Mouse (Mus musculus) midbrain, embryonic 11.5 days (tissue): Measurements from ENCODE around the gene Gm6685. TPM values are rescaled to one million over a fixed set of nuclear protein-coding genes. Genes with fewer than 3 reads are reported as not detected.
"Not testable (repeated sequence)": the region's sequence is repeated elsewhere in the genome, so short reads cannot be mapped to it uniquely, and the experiment has no call there.

Source experiments
- ATAC-seq: fragments of 200-750 bp; cut with Nextera tagmentation; 2 replicates; pipeline ENCODE4 v1.8.0; 2017; ENCODE audit warnings: moderate TSS enrichment, moderate library complexity; ENCODE audit not compliant: low FRiP score
- DNase-seq: peaks from one replicate; pipeline ENCODE4 v3.0.0; 2015; ENCODE audit warnings: low spot score; ENCODE audit errors: missing footprints
- H3K27ac ChIP-seq: fragments of 300-500 bp; sonication (generic); 2 replicates; pipeline ENCODE4 v1.5.1; 2014; ENCODE audit warnings: low read depth, low read length
- H3K27me3 ChIP-seq: fragments of 300-500 bp; sonication (generic); 2 replicates; pipeline ENCODE4 v1.6.1; 2014; ENCODE audit warnings: mild to moderate bottlenecking, low read length, moderate library complexity, mixed read lengths; ENCODE audit not compliant: control insufficient read depth, insufficient read depth
- H3K36me3 ChIP-seq: fragments of 300-500 bp; sonication (generic); 2 replicates; pipeline ENCODE4 v1.6.1; 2014; ENCODE audit warnings: mild to moderate bottlenecking, low read length, moderate library complexity, mixed read lengths; ENCODE audit not compliant: control insufficient read depth, insufficient read depth
- H3K4me1 ChIP-seq: fragments of 300-500 bp; sonication (generic); 2 replicates; pipeline ENCODE4 v1.6.1; 2014; ENCODE audit warnings: low read length; ENCODE audit not compliant: control insufficient read depth, insufficient read depth
- H3K4me2 ChIP-seq: fragments of 300-500 bp; sonication (generic); 2 replicates; pipeline ENCODE4 v1.6.1; 2014; ENCODE audit warnings: mild to moderate bottlenecking, moderate library complexity
- H3K4me3 ChIP-seq: fragments of 300-500 bp; sonication (generic); 2 replicates; pipeline ENCODE4 v1.5.1; 2014; ENCODE audit warnings: low read depth, low read length
- H3K9ac ChIP-seq: fragments of 300-500 bp; sonication (generic); 2 replicates; pipeline ENCODE4 v1.6.1; 2014; ENCODE audit warnings: low read length
- H3K9me3 ChIP-seq: fragments of 300-500 bp; sonication (generic); 2 replicates; pipeline ENCODE4 v1.6.1; 2016; ENCODE audit warnings: low read length; ENCODE audit not compliant: control insufficient read depth
- WGBS: fragments of 180-500 bp; shearing (Covaris S2); extraction: QIAGEN DNeasy Blood & Tissue Kit; methylation state at CpG from one replicate; pipeline ENCODE4 v1.1.7; 2014; 5-methylcytosine and 5-hydroxymethylcytosine counted together
- polyA plus RNA-seq: library from polyadenylated mRNA; unstranded; fragments of >200 nt; fragmentation: Nextera tagmentation; extraction: Ambion mirVana; gene quantifications from 2 replicates; pipeline ENCODE4 v1.2.1, GENCODE M21; 2014

Gm6685 gene
- polyA plus RNA-seq = 0.23 TPM in 1 of 2 replicates, not detected in the other

DNA sequence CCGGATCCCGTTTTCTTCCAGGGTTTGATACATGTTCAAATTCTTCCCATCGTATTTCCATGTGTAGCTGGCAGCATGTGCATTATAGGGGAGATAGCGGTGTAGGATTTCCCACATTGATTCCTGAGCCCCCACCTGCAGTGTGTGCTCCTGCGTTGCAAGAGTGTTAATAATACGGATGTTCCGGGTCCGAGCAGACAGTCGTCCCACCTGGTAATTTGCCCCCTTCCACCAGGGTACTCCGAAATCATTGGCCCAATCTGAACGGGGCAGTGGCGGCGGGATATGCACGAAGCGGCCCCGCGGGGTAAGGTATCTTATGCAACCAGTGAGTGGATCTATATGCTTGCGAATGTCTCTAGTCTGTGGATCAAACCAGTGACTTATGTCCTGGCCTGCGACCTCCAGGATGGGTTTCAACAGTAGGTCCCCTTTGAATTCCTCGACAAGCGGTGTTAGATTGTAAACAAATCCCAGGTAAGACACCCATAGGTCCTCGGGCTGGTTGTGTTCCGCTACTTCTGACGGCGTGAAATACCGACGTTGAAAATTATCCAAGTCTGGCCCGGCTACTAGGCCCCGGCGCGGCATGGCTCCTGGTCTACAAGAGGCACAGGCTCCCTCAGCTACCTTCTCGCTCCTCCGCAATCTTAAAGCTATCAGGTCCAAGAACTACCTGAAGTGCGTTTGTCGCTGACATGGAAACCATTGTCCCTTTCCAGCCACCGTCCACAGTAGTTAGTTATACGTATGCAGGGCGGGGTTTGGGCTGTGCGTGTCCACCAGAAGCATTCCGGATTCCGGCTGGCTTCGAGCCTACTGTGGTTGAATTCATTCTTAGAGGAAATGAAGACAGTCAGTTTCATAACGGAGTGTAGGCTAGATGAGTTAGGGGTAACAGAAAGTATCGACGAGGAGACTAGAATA, at the start of gene Gm6685:
Gene Gm6685 (minus strand): TSS at position 644 of the 927 bp plus-strand sequence.
- ATAC-seq, H3K9me3 ChIP-seq: not testable (repeated sequence)
- whole genome bisulfite sequencing = 94% methylated on average over 41 of the region's 45 CpGs

GRCm38 (mm10) chr11:28375891-28376290, 36.2 kb upstream of the Gm6685 start:
- no peak overlapping the region for H3K9ac ChIP-seq
- no peaks in the 10 kb centered on the region for H3K27me3 ChIP-seq
- no peak overlapping the region for H3K4me2 ChIP-seq
- H3K36me3 ChIP-seq = no peaks in the 10 kb centered on the region
- no peak overlapping the region for H3K27ac ChIP-seq
- H3K4me3 ChIP-seq = no peak overlapping the region
- DNase-seq = no peak
- no peaks in the 10 kb centered on the region for H3K4me1 ChIP-seq
- H3K9me3 ChIP-seq = no peaks in the 10 kb centered on the region
- ATAC-seq = no peak

More for the DNA sequence above, at the start of gene Gm6685:
- H3K4me1 ChIP-seq, H3K27ac ChIP-seq, H3K4me3 ChIP-seq, H3K9ac ChIP-seq, H3K36me3 ChIP-seq, DNase-seq, H3K4me2 ChIP-seq, H3K27me3 ChIP-seq: not testable (repeated sequence)

GRCm38 (mm10) chr11:28374636-28375035, 35.0 kb upstream of the Gm6685 start:
- no peak overlapping the region for H3K4me2 ChIP-seq
- no peak overlapping the region for H3K9ac ChIP-seq
- DNase-seq (no peak), ATAC-seq (no peak)
- H3K27me3 ChIP-seq = no peaks in the 10 kb centered on the region
- no peaks in the 10 kb centered on the region for H3K36me3 ChIP-seq
- H3K9me3 ChIP-seq = no peaks in the 10 kb centered on the region
- H3K27ac ChIP-seq = no peak overlapping the region
- no peak overlapping the region for H3K4me3 ChIP-seq
- no peaks in the 10 kb centered on the region for H3K4me1 ChIP-seq

DNA sequence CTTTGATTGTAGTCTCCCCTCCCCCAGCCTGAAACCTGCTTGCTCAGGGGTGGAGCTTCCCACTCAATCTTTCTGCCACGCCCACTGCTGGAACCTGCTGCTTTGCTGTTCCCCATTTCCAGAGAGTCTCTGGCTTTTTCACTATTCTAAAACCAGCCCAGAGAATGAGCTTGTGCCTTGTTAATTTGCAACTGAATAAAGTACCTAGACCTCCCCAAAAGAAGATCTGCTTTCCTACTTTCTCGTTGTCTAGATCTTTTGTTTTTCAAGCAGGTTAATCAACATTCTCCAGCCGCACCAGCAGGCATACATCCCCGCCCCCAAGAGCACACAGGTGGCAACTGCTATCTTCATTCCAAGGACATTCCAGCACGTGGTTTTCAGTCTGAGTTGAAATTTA, 31.7 kb upstream of the Gm6685 start:
- not testable (repeated sequence) for H3K27me3 ChIP-seq, DNase-seq, ATAC-seq, H3K4me3 ChIP-seq, H3K9me3 ChIP-seq, H3K4me1 ChIP-seq, H3K36me3 ChIP-seq, H3K4me2 ChIP-seq, H3K9ac ChIP-seq, H3K27ac ChIP-seq
- WGBS = 71% methylated on average over 5 of the region's 5 CpGs

DNA sequence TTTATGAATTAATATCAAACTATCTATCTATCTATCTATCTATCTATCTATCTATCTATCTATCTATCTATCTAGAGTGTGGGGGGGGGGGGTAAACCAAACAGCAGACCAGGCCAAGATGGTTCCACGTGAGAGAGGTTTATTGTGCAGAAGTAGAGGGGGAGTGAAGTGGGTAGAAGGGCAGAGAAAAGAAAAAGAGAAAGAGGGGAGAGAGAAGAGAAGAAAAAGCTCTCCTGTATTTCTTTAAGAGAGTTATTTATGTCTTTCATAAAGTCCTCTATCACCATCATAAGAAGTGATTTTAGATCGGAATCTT, 26.2 kb upstream of the Gm6685 start:
- ATAC-seq = peak; percentile 55; the same call in 1 of the 2 replicates
- Histone ChIP-seq H3K9ac (no peak overlapping the region; the same call in 1 of the 2 replicates), H3K27me3 (no peaks in the 10 kb centered on the region)

GRCm38 (mm10) chr11:28365209-28365928, 25.7 kb upstream of the Gm6685 start:
- Histone ChIP-seq H3K9me3 (no peaks in the 10 kb centered on the region), H3K27me3 (no peaks in the 10 kb centered on the region), H3K4me3 (0 out of 2 replicates have a peak overlapping the region, but pooled peaks have one; percentile 16), H3K27ac (peak overlapping the region; percentile 35), H3K36me3 (no peaks in the 10 kb centered on the region), H3K4me2 (peak overlapping the region; percentile 45), H3K4me1 (peaks cover 12% of the 10 kb centered on the region), H3K9ac (peak overlapping the region; percentile 51)
- ATAC-seq (peak; percentile 98), DNase-seq (peak; percentile 99)
- WGBS = 4% methylated on average over 26 of the region's 26 CpGs

More for the DNA sequence above, 26.2 kb upstream of the Gm6685 start:
- H3K36me3 ChIP-seq = no peaks in the 10 kb centered on the region
- WGBS = 45% methylated on average over 2 of the region's 2 CpGs
- H3K4me3 ChIP-seq = 0 out of 2 replicates have a peak overlapping the region, but pooled peaks have one; percentile 16
- H3K27ac ChIP-seq = peak overlapping the region; percentile 35; the same call in 1 of the 2 replicates
- H3K4me1 ChIP-seq = peaks cover 12% of the 10 kb centered on the region
- peak; percentile 84 for DNase-seq
- no peaks in the 10 kb centered on the region for H3K9me3 ChIP-seq
- H3K4me2 ChIP-seq = peak overlapping the region; percentile 45

DNA sequence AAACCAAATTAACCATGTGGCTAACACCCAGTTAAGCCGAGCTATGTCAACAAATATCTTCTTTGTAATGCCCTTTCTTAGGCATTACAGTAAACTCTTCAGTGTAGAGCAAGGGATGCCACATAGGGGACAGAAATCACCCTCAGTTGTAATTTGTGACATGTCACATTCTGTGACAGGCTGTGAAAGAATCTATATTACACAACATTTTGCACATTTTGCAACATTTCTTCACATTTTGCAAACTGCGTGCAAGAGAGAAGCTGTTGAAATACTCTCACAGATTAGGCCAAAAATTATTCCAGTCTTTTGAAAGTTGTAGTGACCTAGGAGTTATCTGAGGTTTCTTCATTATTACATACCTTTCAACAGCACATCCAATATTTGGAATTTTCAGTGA, 3.8 kb upstream of the Gm6685 start:
- Histone ChIP-seq H3K36me3 (no peaks in the 10 kb centered on the region), H3K4me3 (no peak overlapping the region), H3K27ac (no peak overlapping the region), H3K27me3 (no peaks in the 10 kb centered on the region), H3K9me3 (no peaks in the 10 kb centered on the region), H3K4me2 (no peak overlapping the region), H3K9ac (no peak overlapping the region), H3K4me1 (no peaks in the 10 kb centered on the region)
- WGBS = 86% methylated on average over 2 of the region's 2 CpGs
- ATAC-seq (no peak), DNase-seq (no peak)

- Histone ChIP-seq H3K4me2 (no peak overlapping the region), H3K27me3 (no peaks in the 10 kb centered on the region), H3K9me3 (no peaks in the 10 kb centered on the region), H3K36me3 (no peaks in the 10 kb centered on the region), H3K4me3 (no peak overlapping the region), H3K4me1 (no peaks in the 10 kb centered on the region), H3K27ac (no peak overlapping the region), H3K9ac (no peak overlapping the region)
- no peak for DNase-seq
- ATAC-seq = no peak
- WGBS = 79% methylated on average over 5 of the region's 5 CpGs
These were observed 2.2 kb upstream of the Gm6685 start for GRCm38 (mm10) chr11:28341887-28342286.

DNA sequence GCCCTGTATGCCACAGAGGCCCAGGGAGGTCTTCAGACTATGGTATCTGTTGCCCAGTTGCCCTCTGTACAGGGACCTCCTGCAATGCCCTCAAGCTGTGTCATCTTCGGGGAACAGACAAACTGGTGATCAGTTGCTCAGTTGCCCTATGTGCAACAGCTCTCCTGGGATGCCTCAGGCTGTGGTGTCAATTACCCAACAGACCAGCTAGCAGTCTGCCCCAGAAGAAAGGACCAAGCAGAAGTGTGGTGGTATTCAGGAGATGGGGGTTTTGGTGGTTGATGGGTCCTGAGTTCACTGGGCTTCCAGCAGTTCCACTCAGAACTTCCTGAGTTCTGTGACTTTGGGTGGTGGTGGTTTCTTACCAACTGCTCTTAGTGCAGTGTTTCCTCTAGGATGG, 11.8 kb downstream of the Gm6685 start:
- H3K36me3 ChIP-seq = no peaks in the 10 kb centered on the region
- DNase-seq (no peak), ATAC-seq (no peak)
- H3K4me1 ChIP-seq = no peaks in the 10 kb centered on the region
- H3K9ac ChIP-seq = no peak overlapping the region
- no peaks in the 10 kb centered on the region for H3K27me3 ChIP-seq
- no peaks in the 10 kb centered on the region for H3K9me3 ChIP-seq
- H3K4me2 ChIP-seq = no peak overlapping the region
- WGBS = 70% methylated on average over 1 of the region's 1 CpGs
- no peak overlapping the region for H3K27ac ChIP-seq
- no peak overlapping the region for H3K4me3 ChIP-seq
